Mouse (Mus musculus) left cerebral cortex, adult 2 months (tissue): ENCODE data around the gene E130208F15Rik. TPM values are rescaled to one million over a fixed set of nuclear protein-coding genes. Genes with fewer than 3 reads are reported as not detected.

Experiments
- DNase-seq, 2 experiments: peaks; one replicate each; pipeline ENCODE4 v3.0.0; 2021 to 2022; ENCODE audit warnings: low spot score in 2 of 2, mixed read lengths in 1 of 2; ENCODE audit errors: extremely low spot score in 1 of 2
- H3K27ac ChIP-seq: fragments of 200-600 bp; 2 replicates; pipeline ENCODE4 v1.8.1; 2022
- H3K4me3 ChIP-seq: fragments of 200-600 bp; 2 replicates; pipeline ENCODE4 v1.8.1; 2022
- CTCF ChIP-seq: fragments of 200-600 bp; IDR thresholded peaks from 2 replicates; pipeline ENCODE4 v1.8.1; 2022; ENCODE audit warnings: antibody characterized with exemption, mild to moderate bottlenecking, moderate library complexity
- intact Hi-C: fragments of 180-260 bp; cut with DNase I; formaldehyde crosslinking; loops from one replicate; pipeline ENCODE4 v1.15.1; 2025
- total RNA-seq, 2 experiments: library from RNA; stranded (reverse); gene quantifications; 2 replicates each; pipeline ENCODE4 v1.2.3; 2021

E130208F15Rik gene
- total RNA-seq, 2 experiments from 2014 or later = 0.66 TPM; not detected in 1

DNA sequence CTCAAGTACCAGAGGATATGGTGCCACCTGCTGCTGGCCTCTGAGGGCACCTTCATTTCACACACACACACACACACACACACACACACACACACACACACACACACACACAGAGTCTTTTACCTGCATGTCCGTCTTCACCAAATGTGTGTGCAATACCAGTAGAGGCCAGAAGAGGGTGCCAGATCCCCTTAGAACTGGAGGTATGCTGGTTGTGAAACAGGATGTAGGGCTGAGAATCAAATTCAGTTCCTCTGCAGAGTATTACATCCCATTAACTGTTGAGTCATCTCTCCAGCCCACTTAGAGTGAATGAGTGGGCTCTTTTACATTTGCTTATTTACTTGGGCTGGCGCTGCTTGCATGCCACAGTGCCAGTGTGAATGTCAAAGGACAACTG is 3.8 kb downstream of the E130208F15Rik start:
- TF ChIP-seq CTCF = peak; percentile 45
- H3K4me3 ChIP-seq = no peak overlapping the region
- no peak for DNase-seq
- intact Hi-C loops = no loop called here
- H3K27ac ChIP-seq = no peak overlapping the region

DNA sequence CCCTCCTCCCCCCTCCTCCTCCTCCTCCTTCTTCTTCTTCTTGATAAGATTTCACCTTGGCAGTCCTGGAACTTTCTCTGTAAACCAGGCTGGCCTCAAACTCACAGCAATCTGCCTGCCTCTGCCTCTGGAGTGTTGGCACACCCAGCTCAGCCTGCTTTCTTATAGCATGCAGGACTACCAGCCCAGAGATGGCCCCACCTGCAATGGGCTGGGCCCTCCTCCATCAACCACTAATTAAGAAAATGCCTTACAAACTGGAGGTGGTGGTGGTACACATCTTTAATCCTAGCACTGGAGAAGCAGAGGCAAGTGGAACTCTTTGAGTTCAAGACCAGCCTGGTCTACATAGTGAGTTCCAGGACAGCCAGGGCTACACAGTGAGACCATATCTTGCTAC is 4.9 kb downstream of the E130208F15Rik start:
- no peak for DNase-seq
- no peak for TF ChIP-seq CTCF
- Histone ChIP-seq H3K4me3 (no peak overlapping the region), H3K27ac (no peak overlapping the region)
- intact Hi-C loops = no loop called here

DNA sequence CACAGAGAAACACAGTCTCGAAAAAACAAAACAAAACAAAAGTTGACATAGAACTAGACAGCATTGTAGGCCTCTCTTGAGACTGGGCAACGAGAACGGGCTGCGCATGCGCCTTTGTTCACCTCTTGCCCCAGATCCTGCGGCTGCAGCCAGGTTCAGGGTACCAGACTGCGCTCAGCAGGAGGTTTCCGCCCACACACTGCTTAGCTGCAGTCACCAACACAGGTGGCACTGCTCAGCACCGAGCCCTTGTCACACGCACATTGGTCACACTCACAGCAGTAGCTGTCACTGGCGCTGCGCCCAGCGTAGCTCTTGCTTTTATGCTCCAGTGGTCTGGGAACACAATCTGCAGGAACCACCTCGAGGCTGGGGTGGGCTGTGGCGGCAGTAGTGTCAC is 5.6 kb downstream of the E130208F15Rik start:
- H3K27ac ChIP-seq = no peak overlapping the region
- intact Hi-C loops = no loop called here
- no peak for TF ChIP-seq CTCF
- no peak for DNase-seq
- H3K4me3 ChIP-seq = no peak overlapping the region

DNA sequence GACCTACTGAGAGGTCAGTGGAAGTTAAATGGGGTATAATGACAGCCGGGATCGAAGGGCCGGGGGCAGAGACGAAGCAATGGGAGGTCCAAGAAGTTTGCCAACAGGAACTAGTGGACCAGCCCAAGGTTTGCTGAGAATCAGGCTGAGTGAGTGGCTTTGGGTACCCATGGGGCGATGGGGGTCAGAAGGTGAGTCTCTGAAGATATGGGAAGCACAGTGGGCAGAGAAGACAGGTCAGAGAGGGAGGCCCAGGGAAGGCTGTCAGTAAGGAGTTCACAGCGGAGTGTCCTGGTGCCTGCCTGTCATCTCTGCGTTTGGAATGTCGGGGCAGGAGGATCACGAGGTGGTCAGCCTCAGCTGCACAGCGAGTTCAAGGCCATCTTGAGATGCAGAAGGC is 6.8 kb downstream of the E130208F15Rik start:
- Histone ChIP-seq H3K27ac (no peak overlapping the region), H3K4me3 (no peak overlapping the region)
- TF ChIP-seq CTCF = no peak
- no peak for DNase-seq
- intact Hi-C loops = no loop called here

DNA sequence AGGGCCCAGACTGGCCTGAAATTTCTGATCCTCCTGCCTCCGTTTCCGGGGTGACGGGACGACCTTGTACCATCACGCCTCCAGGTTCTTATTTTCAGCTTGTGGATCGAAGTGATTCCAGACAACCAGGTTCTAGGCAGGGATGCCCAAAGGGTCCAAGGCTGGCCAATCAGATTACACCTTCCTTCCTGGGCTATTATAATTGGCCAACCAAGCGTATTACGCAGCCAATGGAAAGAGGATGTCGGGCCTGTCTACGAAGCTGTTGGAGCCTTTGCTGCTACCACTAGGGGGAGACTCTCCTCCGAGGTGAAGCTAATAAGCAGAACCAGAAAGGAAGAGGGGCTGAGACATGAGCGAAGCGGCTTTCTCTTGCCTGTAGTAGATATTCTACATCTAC is 10.3 kb downstream of the E130208F15Rik start:
- peak overlapping the region; percentile 61 for H3K27ac ChIP-seq
- TF ChIP-seq CTCF = peak; percentile 94
- intact Hi-C loops = loop anchor here (5.0 kb wide), 1 partner anchor 160 kb away; the partner anchor contains the start of gene Prodh2
- peak; percentile 86 to 90 for DNase-seq
- H3K4me3 ChIP-seq = peak overlapping the region; percentile 38

- Histone ChIP-seq H3K27ac (peak overlapping the region; percentile 61; the same call in 1 of the 2 replicates), H3K4me3 (no peak overlapping the region)
- no peak; the same call in 1 of the 2 replicates for TF ChIP-seq CTCF
- no peak for DNase-seq
- intact Hi-C loops = loop anchor here (5.0 kb wide), 1 partner anchor 160 kb away; the partner anchor contains the start of gene Prodh2
These were observed 11.2 kb downstream of the E130208F15Rik start for GRCm38 (mm10) chr7:30332622-30333259.

DNA sequence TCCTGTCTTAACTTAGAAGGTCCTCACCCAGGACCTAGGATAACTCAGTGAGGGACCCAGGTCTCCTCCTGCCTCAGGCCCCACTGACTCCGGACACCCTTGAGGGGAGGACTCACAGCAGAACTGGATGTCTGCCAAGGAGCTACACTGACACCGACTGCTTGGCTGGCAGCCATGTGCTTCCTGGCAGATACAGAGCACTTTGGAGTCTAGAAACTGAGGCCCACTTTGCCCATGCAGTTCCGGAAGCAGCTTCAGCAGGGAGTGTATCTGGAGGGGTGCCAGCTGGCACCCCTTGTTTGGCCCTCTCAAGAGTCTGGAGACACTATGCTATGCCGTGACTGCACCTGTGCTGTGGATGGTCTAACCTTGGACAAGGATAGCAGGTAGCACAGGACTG is 11.9 kb downstream of the E130208F15Rik start:
- Histone ChIP-seq H3K4me3 (no peak overlapping the region), H3K27ac (peak overlapping the region; percentile 53; the same call in 1 of the 2 replicates)
- no peak for TF ChIP-seq CTCF
- intact Hi-C loops = loop anchor here (5.0 kb wide), 1 partner anchor 159 kb away; the partner anchor contains the start of gene Prodh2
- DNase-seq = peak; percentile 65 to 78

GRCm38 (mm10) chr7:30334563-30334962 is 13.0 kb downstream of the E130208F15Rik start:
- H3K27ac ChIP-seq = no peak overlapping the region
- DNase-seq = no peak
- no peak for TF ChIP-seq CTCF
- H3K4me3 ChIP-seq = no peak overlapping the region
- intact Hi-C loops = loop anchor here (5.0 kb wide), 1 partner anchor 158 kb away; the partner anchor contains the start of gene Prodh2

GRCm38 (mm10) chr7:30335688-30336087 is 14.1 kb downstream of the E130208F15Rik start:
- no peak for DNase-seq
- Histone ChIP-seq H3K27ac (no peak overlapping the region), H3K4me3 (no peak overlapping the region)
- TF ChIP-seq CTCF = no peak
- intact Hi-C loops = loop anchor here (1.0 kb wide), 1 partner anchor 97 kb away; no protein-coding TSS in a partner anchor

GRCm38 (mm10) chr7:30336384-30336783 is 14.8 kb downstream of the E130208F15Rik start:
- no peak overlapping the region for H3K27ac ChIP-seq
- intact Hi-C loops = loop anchor here (1.0 kb wide), 1 partner anchor 96 kb away; no protein-coding TSS in a partner anchor
- peak; percentile 86 to 91 for DNase-seq

GRCm38 (mm10) chr7:30339432-30340109 is 18.0 kb downstream of the E130208F15Rik start:
- no peak overlapping the region for H3K4me3 ChIP-seq
- no peak for TF ChIP-seq CTCF
- H3K27ac ChIP-seq = no peak overlapping the region
- intact Hi-C loops = no loop called here
- no peak for DNase-seq

More at GRCm38 (mm10) chr7:30336384-30336783, 14.8 kb downstream of the E130208F15Rik start:
- peak; percentile 98 for TF ChIP-seq CTCF
- no peak overlapping the region for H3K4me3 ChIP-seq

GRCm38 (mm10) chr7:30346635-30347379 is 25.3 kb downstream of the E130208F15Rik start:
- no peak for DNase-seq
- no peak for TF ChIP-seq CTCF
- Histone ChIP-seq H3K27ac (no peak overlapping the region), H3K4me3 (no peak overlapping the region)
- intact Hi-C loops = no loop called here
